Mouse (Mus musculus) CD8-positive naive resting alpha-beta T cell, adult 57 days (primary cell): Measurements from ENCODE around the gene Gm49510. TPM values are rescaled to one million over a fixed set of nuclear protein-coding genes. Genes with fewer than 3 reads are reported as not detected.

ENCODE experiments used
- total RNA-seq: library from RNA; stranded (reverse); gene quantifications from one replicate; pipeline ENCODE4 v1.2.4, GENCODE M21; 2023

The Gm49510 gene
- 0.92 TPM for total RNA-seq

DNA sequence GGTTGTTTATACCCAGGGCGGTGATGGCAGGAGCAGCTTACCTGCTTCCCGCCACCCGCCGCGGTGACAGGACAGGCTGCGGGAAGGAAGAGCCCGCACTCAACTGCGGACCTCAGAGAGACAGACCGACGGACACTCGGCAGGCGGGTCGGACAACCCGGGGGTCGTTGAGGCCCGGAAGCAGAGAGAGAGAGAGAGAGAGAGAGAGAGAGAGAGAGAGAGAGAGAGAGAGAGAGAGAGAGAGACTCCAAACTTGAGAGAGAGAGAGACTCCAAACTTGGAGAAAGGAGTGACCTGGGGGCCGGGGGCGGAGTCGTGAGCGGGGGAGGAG is at the start of gene Gm49510:
TSS of gene Gm49510 (plus strand) at position 259 of the 331 bp plus-strand sequence.

DNA sequence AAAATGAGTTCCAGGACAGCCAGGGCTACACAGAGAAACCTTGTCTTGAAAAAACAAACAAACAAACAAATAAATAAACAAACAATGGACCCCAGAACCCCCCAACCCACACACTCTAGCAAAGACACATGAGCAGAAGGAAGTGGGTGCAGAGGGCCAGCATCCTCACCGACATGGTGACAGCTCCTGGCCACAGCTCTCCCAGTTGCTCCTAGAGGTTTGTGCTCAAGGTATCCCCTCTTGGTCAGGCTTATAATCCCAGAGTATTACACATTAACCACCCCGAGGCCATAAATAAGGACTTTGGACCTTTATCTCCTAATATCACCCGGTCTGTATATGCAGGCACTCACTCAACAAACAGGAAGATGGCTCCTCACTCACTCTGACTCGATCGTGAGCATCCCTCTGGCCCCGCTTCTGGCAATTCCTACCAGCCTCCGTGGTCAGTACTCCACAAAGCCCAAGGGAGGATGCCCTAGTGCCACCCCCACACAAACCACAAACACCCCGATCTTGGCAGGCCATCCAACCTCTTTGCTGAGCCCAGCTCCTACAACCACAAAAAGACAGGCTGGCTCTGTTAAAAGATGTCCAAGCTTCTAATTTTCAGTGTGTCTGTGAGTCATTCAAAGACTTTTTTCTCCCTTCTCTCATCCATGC is 44.0 kb upstream of the Gm49510 start, which contains the start of gene Lgals2:
TSS of gene Lgals2 (minus strand) at position 227 of the 663 bp plus-strand sequence.

DNA sequence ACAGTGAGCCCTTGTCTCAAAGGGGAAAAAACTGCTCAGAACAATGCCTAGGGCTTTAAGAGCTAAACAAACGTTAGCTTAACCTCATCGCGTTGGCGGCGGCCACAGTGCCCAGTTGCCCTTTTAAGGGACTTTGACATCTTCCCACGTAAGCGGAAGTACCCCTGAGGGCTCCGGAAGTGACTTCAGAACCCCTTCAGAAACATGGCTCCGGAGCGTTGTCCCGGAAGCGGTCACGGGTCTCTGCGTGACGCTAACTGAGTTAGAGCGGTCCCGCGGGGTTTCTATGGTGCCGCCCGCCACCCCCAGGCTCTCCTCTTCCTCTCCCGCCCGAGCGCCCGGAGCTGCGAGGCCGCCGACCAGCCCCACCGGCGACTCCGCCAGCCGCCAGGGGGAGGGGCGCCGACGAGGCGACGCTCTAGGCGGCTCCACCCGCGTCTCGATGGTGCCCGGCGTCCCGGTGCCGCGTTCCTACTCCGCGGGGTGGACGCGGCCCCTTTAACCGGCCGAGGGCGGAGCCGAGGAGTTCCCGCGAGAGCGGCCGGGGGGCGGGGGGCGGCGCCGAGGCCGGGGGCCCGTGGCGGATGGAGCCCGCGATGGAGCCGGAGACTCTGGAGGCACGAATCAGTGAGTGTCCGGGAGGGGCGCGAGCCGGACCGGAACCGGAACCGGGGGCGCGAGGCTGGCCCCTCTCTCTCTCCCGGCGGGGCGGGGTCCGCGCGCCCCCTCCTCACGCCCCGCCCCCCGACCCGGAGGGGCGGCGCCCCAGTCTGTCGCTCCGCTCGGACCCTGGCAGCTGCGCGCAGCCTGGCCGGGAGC is 22.3 kb upstream of the Gm49510 start, which contains the start of gene Gga1:
TSS of gene Gga1 (plus strand) at position 200 of the 819 bp plus-strand sequence.

DNA sequence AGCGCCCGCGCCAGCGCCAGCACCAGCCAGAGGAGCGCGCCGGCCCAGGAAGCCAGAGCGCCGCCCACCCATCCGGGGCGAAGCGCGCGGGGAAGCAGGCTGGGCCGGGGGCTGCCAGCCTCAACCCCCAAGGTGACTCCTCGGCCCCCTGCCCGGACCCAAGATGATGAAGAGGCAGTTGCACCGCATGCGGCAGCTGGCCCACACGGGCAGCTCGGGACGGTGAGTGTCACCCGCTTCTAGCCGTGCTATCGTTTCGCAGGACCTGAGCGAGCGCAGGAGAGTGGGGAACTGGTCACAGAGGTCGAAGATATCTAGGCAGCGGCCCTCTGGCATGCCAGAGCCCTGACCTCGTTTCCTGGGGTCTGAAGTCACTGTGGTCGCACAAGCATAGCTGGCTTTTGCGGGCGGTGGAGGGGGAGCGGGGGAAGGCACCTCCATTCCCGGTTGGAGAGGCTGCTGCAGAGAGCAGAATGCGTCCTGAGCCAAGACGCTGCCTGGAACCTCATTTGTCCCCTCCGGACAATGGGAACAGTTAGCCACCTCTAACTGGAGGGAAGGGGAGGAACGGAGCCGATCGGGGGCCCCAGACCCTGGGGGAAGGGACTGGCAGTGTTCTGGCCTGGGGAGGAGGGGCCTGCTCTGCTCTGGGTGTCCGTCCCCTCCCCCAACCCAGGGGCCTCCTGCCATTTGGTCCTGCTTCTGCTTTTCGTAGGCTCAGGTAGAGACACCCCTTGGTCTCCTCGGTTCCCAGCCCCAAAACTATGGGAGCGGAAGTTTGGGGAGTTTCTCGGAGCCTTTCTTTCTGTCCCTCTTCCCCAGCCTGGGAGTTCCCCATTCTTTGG is 495 bp downstream of the Gm49510 start, which contains the start of gene Sh3bp1:
TSS of gene Sh3bp1 (plus strand) at position 29 of the 845 bp plus-strand sequence.

GRCm38 (mm10) chr15:78913632-78914090 is 14.2 kb downstream of the Gm49510 start, which contains the start of gene Pdxp:
TSS of gene Pdxp (plus strand) at chr15:78913919.

DNA sequence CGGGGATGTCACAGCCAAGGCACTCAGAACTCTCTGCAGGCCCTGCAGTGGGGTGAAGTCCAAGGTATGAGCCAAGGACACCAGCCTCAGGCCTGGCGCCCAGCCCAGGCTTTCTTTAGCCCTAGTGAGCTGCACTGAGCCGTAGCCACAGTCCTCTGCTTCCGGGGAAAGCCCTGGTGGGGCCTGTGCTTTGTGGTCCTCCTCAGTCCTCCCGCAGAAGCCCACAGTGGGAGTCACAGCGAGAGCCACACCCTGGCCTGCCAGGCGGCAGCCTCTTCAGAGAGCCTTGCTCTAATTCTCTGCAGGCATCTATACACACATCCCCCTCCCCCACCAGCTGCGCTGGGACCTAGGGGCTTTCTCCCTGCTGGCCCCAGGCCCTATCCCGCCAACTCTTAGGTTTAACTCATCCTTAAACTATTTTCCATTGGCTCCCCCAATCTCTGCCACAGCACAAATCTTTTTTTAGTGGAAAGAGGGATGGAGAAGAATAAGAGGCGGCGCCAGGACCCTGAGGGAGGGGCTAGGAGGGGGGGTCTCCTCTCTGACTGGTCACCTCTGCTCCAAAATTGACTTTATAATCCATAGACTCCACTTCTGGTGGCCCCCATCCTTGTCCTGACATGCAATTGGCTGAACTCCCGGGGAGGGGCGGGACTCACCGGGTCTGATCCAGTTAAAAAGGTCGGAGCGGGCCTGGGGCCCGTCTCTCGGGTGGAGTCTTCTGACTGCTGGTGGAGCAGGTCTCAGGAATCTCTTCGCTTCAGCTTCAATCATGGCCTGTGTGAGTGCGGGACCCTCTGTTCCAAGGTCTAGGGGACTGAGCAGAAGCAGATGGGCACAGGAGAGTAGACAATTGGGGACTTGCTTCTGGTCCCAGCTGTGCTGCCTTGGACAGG is 26.8 kb downstream of the Gm49510 start, which contains the start of gene Lgals1:
TSS of gene Lgals1 (plus strand) at position 705 of the 899 bp plus-strand sequence.

DNA sequence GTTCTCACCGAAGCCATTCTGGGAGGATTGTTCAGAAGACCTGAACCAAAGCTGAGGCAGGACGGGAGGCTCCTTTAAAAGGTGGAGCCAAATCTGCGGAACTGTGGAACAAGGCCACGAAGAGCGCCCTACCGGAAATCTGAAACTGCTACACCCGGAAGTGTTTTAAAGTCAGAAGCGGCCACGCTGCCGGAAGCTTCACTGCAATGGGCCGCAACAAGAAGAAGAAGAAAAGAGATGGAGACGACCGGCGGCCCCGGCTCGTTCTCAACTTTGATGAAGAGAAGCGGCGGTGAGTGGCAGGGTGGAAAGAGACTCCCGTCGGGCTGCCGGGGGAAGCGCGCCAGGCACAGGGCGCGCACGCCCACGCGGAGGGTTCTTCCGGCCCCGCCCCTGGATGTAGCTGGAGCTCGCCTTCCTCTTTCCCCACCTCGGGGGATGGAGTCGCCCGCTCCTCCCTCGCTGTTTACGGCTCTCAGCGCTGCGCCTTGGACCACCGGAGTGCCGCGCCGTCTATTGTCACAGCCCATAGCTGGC is 35.4 kb downstream of the Gm49510 start, which contains the start of gene Nol12:
TSS of gene Nol12 (plus strand) at position 150 of the 537 bp plus-strand sequence.

GRCm38 (mm10) chr15:78947657-78948056 is 48.2 kb downstream of the Gm49510 start, which contains the start of gene Triobp:
TSS of gene Triobp (plus strand) at chr15:78947724.

Other genes with a start within 250 kb of the Gm49510 start
- gene Elfn2, start 180.9 kb upstream of the Gm49510 start, total RNA-seq, result not detected
- 115 TPM for gene Mfng, start 126.2 kb upstream of the Gm49510 start, total RNA-seq
- 0.21 TPM for gene Card10, start 96.6 kb upstream of the Gm49510 start, total RNA-seq
- gene Cdc42ep1, start 57.0 kb upstream of the Gm49510 start, total RNA-seq, result not detected
- not detected for gene Lgals2, start 44.1 kb upstream of the Gm49510 start, total RNA-seq
- 75.8 TPM for gene Gga1, start 22.5 kb upstream of the Gm49510 start, total RNA-seq
- 215 TPM for gene Sh3bp1, start 101 bp downstream of the Gm49510 start, total RNA-seq
- gene Pdxp, start 14.3 kb downstream of the Gm49510 start, total RNA-seq, result 18.3 TPM
- 79.5 TPM for gene Lgals1, start 27.1 kb downstream of the Gm49510 start, total RNA-seq
- 51.0 TPM for gene Nol12, start 35.3 kb downstream of the Gm49510 start, total RNA-seq
- 28.5 TPM for gene Triobp, start 48.1 kb downstream of the Gm49510 start, total RNA-seq
- gene H1f0, start 128.8 kb downstream of the Gm49510 start, total RNA-seq, result 6.0 TPM
- not detected for gene Galr3, start 142.2 kb downstream of the Gm49510 start, total RNA-seq
- 33.9 TPM for gene Ankrd54, start 163.2 kb downstream of the Gm49510 start, total RNA-seq
- gene Eif3l, start 175.5 kb downstream of the Gm49510 start, total RNA-seq, result 115 TPM
- gene Micall1, start 209.2 kb downstream of the Gm49510 start, total RNA-seq, result 41.8 TPM
- gene Polr2f, start 241.3 kb downstream of the Gm49510 start, total RNA-seq, result 40.5 TPM
- not detected for gene 1700088E04Rik, start 241.6 kb downstream of the Gm49510 start, total RNA-seq